Mouse (Mus musculus): ENCODE data around the gene Cdh13. TPM values are rescaled to one million over a fixed set of nuclear protein-coding genes. Genes with fewer than 3 reads are reported as not detected.

Cdh13 gene
- polyA plus RNA-seq, 1 experiment, result not detected

DNA sequence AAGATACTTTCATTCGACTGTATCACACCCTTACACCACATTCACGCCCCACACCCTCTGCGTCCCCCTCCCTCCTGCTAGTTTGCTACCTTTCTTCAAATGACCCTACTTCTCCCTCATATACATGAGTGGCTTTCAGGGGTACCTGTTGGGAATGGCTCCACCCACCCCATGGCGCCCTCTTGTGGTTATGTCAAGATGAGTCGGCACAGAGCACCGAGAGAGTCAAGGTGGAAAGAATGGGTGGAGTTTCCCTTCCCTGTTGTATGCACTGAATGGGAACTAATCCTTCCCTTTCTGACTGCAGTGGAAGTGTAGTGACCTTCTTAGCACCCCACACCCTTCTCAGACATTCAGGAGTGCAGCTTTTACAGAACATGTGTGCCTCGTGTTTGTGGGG, 51.4 kb downstream of the Cdh13 start:
- TF ChIP-seq FLI1 (IDR thresholded peaks at IDR 0.05; ENCODE audit: low read length) (no peak), GATA1 (IDR thresholded peaks at IDR 0.05; ENCODE audit: borderline replicate concordance, low read length) (no peak)
- Histone ChIP-seq H3K9me3 (peaks cover 88% of the 10 kb centered on the region), H3K27me3 (replicated peaks) (no peaks in the 10 kb centered on the region)

GRCm38 (mm10) chr8:118339711-118340110, 56.2 kb downstream of the Cdh13 start:
- Histone ChIP-seq H3K27me3 (replicated peaks) (no peaks in the 10 kb centered on the region), H3K9me3 (peaks cover 88% of the 10 kb centered on the region), H3K4me1 (no peaks in the 10 kb centered on the region), H3K36me3 (replicated peaks; ENCODE audit: low read length) (no peaks in the 10 kb centered on the region), H3K4me3 (replicated peaks) (no peak overlapping the region)
- no peak for TF ChIP-seq GATA1 (IDR thresholded peaks at IDR 0.05; ENCODE audit: borderline replicate concordance, low read length)
- TF ChIP-seq FLI1 (IDR thresholded peaks at IDR 0.05; ENCODE audit: low read length), result no peak

More for the DNA sequence above, 51.4 kb downstream of the Cdh13 start:
- Histone ChIP-seq H3K4me3 (replicated peaks) (no peak overlapping the region), H3K4me1 (no peaks in the 10 kb centered on the region), H3K36me3 (replicated peaks; ENCODE audit: low read length) (no peaks in the 10 kb centered on the region)

- peaks cover 84% of the 10 kb centered on the region for H3K9me3 ChIP-seq
- H3K4me1 ChIP-seq, result no peaks in the 10 kb centered on the region
- TF ChIP-seq GATA1 (IDR thresholded peaks at IDR 0.05; ENCODE audit: borderline replicate concordance, low read length), result no peak
- no peak for TF ChIP-seq FLI1 (IDR thresholded peaks at IDR 0.05; ENCODE audit: low read length)
- no peak overlapping the region for H3K4me3 ChIP-seq (replicated peaks)
- no peaks in the 10 kb centered on the region for H3K36me3 ChIP-seq (replicated peaks; ENCODE audit: low read length)
- no peaks in the 10 kb centered on the region for H3K27me3 ChIP-seq (replicated peaks)
Measured at GRCm38 (mm10) chr8:118343267-118343666, 59.7 kb downstream of the Cdh13 start.

GRCm38 (mm10) chr8:118348710-118349489, 65.4 kb downstream of the Cdh13 start:
- Histone ChIP-seq H3K9me3 (peaks cover 80% of the 10 kb centered on the region), H3K4me3 (replicated peaks) (no peak overlapping the region), H3K4me1 (no peaks in the 10 kb centered on the region), H3K36me3 (replicated peaks; ENCODE audit: low read length) (no peaks in the 10 kb centered on the region), H3K27me3 (replicated peaks) (no peaks in the 10 kb centered on the region)
- TF ChIP-seq FLI1 (IDR thresholded peaks at IDR 0.05; ENCODE audit: low read length) (no peak), GATA1 (IDR thresholded peaks at IDR 0.05; ENCODE audit: borderline replicate concordance, low read length) (no peak)

GRCm38 (mm10) chr8:118350136-118350535, 66.6 kb downstream of the Cdh13 start:
- Histone ChIP-seq H3K9me3 (peaks cover 83% of the 10 kb centered on the region), H3K27me3 (replicated peaks) (no peaks in the 10 kb centered on the region), H3K36me3 (replicated peaks; ENCODE audit: low read length) (no peaks in the 10 kb centered on the region), H3K4me3 (replicated peaks) (no peak overlapping the region), H3K4me1 (no peaks in the 10 kb centered on the region)
- no peak for TF ChIP-seq FLI1 (IDR thresholded peaks at IDR 0.05; ENCODE audit: low read length)
- no peak for TF ChIP-seq GATA1 (IDR thresholded peaks at IDR 0.05; ENCODE audit: borderline replicate concordance, low read length)

DNA sequence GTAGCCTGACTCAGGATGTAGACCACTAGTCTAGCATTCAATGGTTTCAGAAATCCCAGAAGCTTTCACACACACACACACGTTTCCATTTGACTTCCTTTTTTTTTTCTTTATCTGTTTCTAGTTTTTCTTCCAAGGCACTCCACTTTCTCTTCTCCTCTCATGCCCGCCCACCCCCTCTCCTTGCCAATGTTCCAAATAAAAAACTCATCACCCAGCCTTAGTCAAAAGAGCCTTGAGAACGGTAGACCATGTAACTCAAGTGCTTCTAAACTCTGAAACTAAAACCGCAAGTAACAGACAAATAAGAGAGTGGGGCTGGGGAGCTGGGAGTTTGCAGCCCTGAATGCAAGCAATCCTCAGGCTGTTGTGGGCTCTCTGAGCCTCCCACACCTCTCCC, 69.5 kb downstream of the Cdh13 start:
- no peaks in the 10 kb centered on the region for H3K4me1 ChIP-seq
- H3K27me3 ChIP-seq (replicated peaks), result no peaks in the 10 kb centered on the region
- H3K4me3 ChIP-seq (replicated peaks), result no peak overlapping the region
- peaks cover 85% of the 10 kb centered on the region for H3K9me3 ChIP-seq
- TF ChIP-seq GATA1 (IDR thresholded peaks at IDR 0.05; ENCODE audit: borderline replicate concordance, low read length) (no peak), FLI1 (IDR thresholded peaks at IDR 0.05; ENCODE audit: low read length) (no peak)
- no peaks in the 10 kb centered on the region for H3K36me3 ChIP-seq (replicated peaks; ENCODE audit: low read length)

GRCm38 (mm10) chr8:118357067-118357466, 73.5 kb downstream of the Cdh13 start:
- Histone ChIP-seq H3K27me3 (replicated peaks) (no peaks in the 10 kb centered on the region), H3K4me3 (replicated peaks) (no peak overlapping the region), H3K9me3 (peaks cover 84% of the 10 kb centered on the region), H3K4me1 (no peaks in the 10 kb centered on the region), H3K36me3 (replicated peaks; ENCODE audit: low read length) (no peaks in the 10 kb centered on the region)
- no peak for TF ChIP-seq FLI1 (IDR thresholded peaks at IDR 0.05; ENCODE audit: low read length)
- TF ChIP-seq GATA1 (IDR thresholded peaks at IDR 0.05; ENCODE audit: borderline replicate concordance, low read length), result no peak

GRCm38 (mm10) chr8:118357596-118357995, 74.1 kb downstream of the Cdh13 start:
- H3K27me3 ChIP-seq (replicated peaks), result no peaks in the 10 kb centered on the region
- no peaks in the 10 kb centered on the region for H3K36me3 ChIP-seq (replicated peaks; ENCODE audit: low read length)
- peaks cover 78% of the 10 kb centered on the region for H3K9me3 ChIP-seq
- H3K4me3 ChIP-seq (replicated peaks), result peak overlapping the region; percentile 19
- TF ChIP-seq FLI1 (IDR thresholded peaks at IDR 0.05; ENCODE audit: low read length) (no peak), GATA1 (IDR thresholded peaks at IDR 0.05; ENCODE audit: borderline replicate concordance, low read length) (no peak)
- no peaks in the 10 kb centered on the region for H3K4me1 ChIP-seq

- H3K4me3 ChIP-seq (replicated peaks), result no peak overlapping the region
- peaks cover 76% of the 10 kb centered on the region for H3K9me3 ChIP-seq
- TF ChIP-seq FLI1 (IDR thresholded peaks at IDR 0.05; ENCODE audit: low read length) (no peak), GATA1 (IDR thresholded peaks at IDR 0.05; ENCODE audit: borderline replicate concordance, low read length) (no peak)
- no peaks in the 10 kb centered on the region for H3K4me1 ChIP-seq
- no peaks in the 10 kb centered on the region for H3K27me3 ChIP-seq (replicated peaks)
- H3K36me3 ChIP-seq (replicated peaks; ENCODE audit: low read length), result no peaks in the 10 kb centered on the region
Measured at GRCm38 (mm10) chr8:118363781-118364180, 80.2 kb downstream of the Cdh13 start.

DNA sequence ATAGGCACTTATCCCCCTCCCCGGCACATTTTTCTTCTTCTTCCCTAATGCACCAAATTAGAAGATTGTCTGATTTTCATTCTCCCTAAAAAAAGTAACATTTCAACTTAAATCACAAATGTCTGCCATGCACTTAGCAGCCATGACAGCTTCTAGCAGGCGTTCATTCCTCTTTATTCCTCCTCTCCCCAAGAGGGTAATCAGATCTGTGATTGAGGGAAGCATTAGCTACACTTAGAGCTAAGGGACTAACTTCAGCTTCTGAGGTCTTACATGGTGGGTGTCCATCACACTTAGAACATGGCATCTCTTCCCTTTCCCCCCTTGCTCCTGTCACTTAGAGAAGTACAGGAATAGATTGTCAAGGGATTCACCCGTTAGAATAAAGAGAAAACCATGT, 89.6 kb downstream of the Cdh13 start:
- H3K4me1 ChIP-seq, result no peaks in the 10 kb centered on the region
- no peaks in the 10 kb centered on the region for H3K36me3 ChIP-seq (replicated peaks; ENCODE audit: low read length)
- TF ChIP-seq FLI1 (IDR thresholded peaks at IDR 0.05; ENCODE audit: low read length), result no peak
- no peak for TF ChIP-seq GATA1 (IDR thresholded peaks at IDR 0.05; ENCODE audit: borderline replicate concordance, low read length)
- peaks cover 81% of the 10 kb centered on the region for H3K9me3 ChIP-seq
- no peaks in the 10 kb centered on the region for H3K27me3 ChIP-seq (replicated peaks)
- H3K4me3 ChIP-seq (replicated peaks), result no peak overlapping the region

Data from megakaryocyte, embryonic 14.5 days (primary cell).